Mouse (Mus musculus): ENCODE data around the gene Ceacam1.
"Not testable (repeated sequence)": the region's sequence is repeated elsewhere in the genome, so short reads cannot be mapped to it uniquely, and the experiment has no call there.

The Ceacam1 gene

GRCm38 (mm10) chr7:25439978-25440815 is 37.2 kb downstream of the Ceacam1 start:
- no peak for DNase-seq

GRCm38 (mm10) chr7:25439124-25439822 is 38.1 kb downstream of the Ceacam1 start:
- no peak for DNase-seq

- no peak for DNase-seq
Measured at GRCm38 (mm10) chr7:25436704-25437103, 40.7 kb downstream of the Ceacam1 start.

DNA sequence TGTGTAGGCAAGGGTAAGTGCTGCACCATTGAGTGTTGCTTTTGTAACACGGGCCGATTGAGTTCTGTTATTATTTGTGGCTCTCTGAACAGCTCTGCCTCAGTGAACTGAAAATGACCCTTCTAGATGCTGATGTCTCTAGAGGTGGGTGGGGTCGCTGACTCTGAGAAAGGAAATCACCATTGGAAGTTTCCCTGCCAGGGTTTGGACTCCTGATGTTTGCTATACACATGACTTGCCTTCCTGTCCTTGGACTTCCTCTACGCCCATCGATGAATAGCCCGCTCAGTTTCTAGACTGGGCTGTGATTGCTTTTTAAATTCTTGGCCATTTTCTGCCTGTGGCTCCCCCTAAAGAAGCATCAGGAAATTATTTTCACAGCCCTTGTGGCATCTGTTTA is 41.2 kb downstream of the Ceacam1 start:
- DNase-seq, result no peak

DNA sequence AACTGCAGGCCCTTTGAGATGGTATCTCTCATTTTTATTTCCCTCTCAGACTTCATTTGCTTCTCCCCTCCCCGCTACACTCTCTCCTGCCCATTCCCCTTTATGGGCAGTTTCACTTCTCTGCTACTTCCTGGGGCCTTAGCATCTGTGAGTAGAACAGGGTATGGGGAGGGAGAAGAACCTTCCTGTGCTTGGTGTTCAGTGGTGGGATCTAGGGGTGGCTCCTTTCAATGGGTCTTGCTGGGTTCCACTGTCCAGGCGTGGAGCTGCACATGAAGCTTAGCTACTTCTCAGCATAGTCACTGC is 41.9 kb downstream of the Ceacam1 start:
- no peak for DNase-seq

DNA sequence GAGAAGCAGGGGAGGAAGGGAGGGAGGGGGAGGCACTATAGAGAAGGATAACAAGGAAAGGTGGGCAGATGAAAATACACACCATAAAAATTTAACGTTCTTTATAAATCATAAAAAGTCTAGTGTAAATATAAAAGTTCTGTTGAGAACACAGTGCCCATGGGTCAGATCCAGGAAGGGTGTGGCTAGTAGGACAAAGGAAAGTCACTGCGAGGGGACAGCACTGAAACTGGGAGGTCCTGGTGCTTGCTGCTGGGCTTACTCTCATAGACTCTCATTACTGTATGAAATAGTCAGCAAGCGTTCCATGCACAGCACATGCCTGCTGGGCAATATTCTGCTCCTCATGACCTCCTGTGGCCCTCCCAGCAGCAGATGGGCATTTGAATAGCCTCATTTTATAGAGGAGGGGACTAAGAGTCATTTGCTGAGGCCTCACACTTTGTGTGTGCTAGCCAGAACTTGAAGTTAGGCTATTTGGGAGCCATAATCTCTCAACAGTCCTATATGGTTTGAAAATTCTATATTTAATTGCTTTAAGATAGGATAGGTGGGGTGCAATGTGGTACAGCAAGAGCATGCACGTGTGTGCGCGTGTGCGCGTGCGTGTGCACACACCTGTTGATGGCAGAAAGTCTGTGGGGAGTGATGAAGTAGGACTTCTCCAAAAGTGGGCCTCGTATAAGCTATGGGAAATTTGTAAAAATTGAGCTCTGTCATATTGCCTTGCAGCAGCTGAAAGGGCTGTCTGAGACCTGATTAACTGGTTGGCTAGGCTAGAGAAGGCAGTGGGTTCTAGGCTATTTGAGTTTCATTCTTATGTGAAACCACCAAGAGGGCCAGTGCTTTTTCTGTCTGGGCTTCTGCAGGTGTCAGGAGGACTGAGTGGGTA is 42.5 kb downstream of the Ceacam1 start:
- DNase-seq, result no peak

GRCm38 (mm10) chr7:25433781-25434560 is 43.4 kb downstream of the Ceacam1 start:
- DNase-seq, result no peak

DNA sequence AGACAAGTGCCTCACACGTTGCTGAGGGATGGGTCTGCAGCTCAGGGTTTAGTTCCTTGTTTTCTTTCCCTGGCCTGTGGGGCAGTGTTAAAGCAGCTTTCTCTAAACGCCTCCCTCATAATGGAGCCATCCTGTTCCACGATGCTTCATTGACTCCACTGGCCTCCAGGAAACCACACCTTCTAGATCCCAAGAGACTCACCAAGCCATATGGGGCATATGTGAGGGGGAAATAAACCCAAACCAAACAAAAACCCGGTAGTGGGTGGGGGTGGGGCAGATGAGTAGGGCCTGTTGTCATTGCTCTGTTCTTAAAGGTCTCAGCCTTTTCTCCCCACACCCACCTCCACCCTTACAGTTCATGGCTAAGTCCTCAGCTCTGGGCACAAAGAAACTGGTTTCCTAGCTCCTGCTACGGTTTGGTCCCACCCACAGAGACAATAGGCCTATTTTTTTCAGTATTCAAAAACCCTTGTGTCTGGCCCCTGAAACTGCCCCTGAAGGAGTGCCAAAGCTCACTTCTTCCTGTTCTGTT is 44.3 kb downstream of the Ceacam1 start:
- no peak for DNase-seq

DNA sequence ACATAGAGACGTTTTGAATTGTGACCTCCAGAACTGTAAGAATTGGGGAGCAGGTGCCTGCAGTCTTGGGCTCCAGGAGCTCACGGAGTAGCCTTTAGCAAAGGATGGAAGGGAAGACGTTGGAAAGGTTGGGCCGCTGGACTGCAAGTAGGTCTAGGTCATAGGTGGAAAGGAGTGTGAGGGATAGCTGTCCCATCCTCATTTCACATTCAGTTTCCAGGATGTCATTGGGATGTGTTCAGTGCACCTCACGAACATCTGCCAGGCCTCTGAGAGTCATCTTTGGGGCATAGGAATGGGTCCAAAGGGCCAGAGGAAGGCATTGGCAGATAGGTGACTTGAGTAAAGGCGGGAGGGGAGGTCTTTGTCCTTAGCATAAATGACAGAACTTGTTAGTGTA is 45.0 kb downstream of the Ceacam1 start:
- no peak for DNase-seq

- no peak for DNase-seq
Measured at GRCm38 (mm10) chr7:25429886-25430784, 47.3 kb downstream of the Ceacam1 start.

GRCm38 (mm10) chr7:25428321-25428720 is 49.1 kb downstream of the Ceacam1 start:
- no peak for DNase-seq

GRCm38 (mm10) chr7:25427144-25427543 is 50.3 kb downstream of the Ceacam1 start:
- no peak for DNase-seq

- DNase-seq, result not testable (repeated sequence)
Measured at GRCm38 (mm10) chr7:25426380-25426779, 51.0 kb downstream of the Ceacam1 start.

- peak; percentile 88 for DNase-seq
Measured at GRCm38 (mm10) chr7:25424429-25424828, 53.0 kb downstream of the Ceacam1 start.

DNA sequence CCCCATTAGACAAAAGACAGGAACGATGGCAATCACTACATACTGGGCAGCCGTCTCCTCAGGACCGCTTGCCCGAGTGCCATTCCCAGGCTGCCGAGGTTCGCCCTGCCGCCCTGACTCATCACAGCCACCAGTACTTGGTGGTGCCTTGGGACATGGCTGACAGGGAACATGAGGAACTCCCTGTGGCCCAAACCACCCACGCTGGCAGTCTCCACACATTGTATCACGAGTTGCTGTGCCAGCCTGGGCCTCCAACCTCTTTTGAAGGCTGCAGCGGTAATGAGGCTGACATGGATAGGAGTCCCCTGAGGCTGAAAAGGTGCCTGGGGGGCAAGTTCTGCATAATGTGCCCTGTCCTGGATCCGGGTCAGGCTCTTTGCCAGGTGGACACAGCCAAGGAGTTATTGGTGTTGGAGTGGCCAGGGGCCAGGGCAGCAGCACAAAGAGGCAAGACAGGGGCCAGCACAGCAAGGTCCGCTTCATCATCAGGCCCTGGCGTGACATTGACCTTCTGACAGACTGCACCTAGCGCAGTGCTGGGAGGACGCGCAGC is 55.0 kb downstream of the Ceacam1 start:
- no peak for DNase-seq

- DNase-seq, result no peak
Measured at GRCm38 (mm10) chr7:25419943-25420342, 57.5 kb downstream of the Ceacam1 start.

GRCm38 (mm10) chr7:25419536-25419935 is 57.9 kb downstream of the Ceacam1 start:
- DNase-seq, result no peak

DNA sequence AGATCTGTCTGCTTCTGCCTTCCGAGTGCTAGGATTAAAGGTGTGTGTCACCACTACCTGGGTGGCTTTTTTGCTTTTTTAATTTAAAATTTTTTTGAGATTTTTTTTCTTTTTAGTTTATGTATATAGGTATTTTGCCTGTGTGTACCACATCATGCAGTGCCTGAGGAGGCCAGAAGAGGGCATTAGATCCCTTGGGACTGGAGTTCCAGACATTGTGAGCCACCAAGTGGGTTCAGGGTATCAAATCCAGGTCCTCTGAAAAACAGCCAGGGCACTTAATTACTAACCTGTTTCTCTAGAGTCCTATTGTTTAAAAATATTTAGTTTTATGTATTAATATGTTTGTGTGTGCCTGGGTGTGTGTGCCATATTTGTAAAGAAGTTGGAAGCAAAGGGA is 59.8 kb downstream of the Ceacam1 start:
- DNase-seq, result peak; percentile 71

- DNase-seq, result no peak
Measured at GRCm38 (mm10) chr7:25412833-25413441, 64.5 kb downstream of the Ceacam1 start, which contains the start of gene Cxcl17. Cxcl17 (minus strand) TSS chr7:25412886.

DNA sequence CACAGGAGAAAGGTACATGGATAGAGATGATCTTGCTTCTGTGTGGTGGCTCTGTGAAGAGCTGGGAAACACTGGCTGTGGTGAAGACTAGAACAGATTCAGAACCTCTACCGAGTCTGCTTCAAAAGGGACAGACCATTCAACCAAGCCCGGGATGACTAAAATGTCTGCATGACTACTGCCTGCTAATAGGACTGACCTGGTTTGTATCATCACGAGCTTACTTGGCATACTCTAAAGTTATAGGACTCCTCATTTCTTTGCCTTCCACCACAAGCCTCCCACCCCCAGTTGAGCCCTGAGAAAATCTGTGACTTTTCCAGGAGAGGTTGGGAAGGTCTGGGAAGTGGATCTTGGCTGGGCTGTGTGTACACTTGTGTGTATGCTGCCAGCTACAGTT is 65.5 kb downstream of the Ceacam1 start:
- no peak for DNase-seq
